Mouse (Mus musculus) lung, postnatal 36 days (tissue): ENCODE results near the gene Clrn2.
"Not testable (repeated sequence)": the region's sequence is repeated elsewhere in the genome, so short reads cannot be mapped to it uniquely, and the experiment has no call there.

ENCODE experiments used
- DNase-seq: peaks from one replicate; pipeline ENCODE4 v3.0.0; 2022; ENCODE audit warnings: mixed read lengths

Clrn2 gene

GRCm38 (mm10) chr5:45453451-45453850 lies at the start of gene Clrn2:
TSS of gene Clrn2 (plus strand) at chr5:45453751.
- DNase-seq, result no peak

DNA sequence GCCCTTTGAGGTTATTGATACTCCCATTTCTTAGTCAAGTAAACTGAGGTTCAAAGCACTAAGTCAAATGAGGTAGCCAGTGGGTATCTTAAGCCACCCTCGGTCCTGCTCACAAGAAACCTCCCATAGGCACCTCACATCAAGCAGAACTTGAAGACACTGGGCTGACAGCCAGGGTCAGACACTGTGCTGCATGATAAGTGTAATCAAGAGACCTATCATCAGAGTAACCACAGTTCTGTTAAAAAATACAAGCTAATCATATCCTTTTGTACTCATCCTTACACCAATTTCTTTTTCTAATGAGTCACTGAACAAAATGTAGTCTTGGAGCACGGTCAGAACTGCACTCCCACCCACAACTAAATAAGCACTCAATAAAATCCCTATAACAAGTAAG lies 47.4 kb upstream of the Clrn2 start:
- no peak for DNase-seq

DNA sequence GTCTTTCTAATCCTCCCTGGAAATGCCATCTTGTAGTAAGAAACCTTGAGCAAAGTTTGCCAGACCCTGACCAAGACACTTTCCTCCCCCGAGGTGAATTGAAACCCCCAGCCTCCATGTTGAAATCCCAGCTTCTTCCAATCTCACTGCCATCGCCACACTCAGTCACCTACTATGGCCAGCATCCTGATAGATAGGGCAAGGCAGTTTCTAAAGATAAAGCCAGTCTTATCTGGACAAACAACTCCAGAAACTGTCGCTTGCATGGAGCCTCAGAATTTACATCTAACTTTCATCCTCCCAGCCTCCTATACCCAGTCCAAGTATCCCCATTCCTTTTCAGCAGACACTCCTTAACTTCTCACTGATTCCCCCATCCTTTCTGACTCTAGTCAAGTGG lies 37.1 kb upstream of the Clrn2 start:
- no peak for DNase-seq

DNA sequence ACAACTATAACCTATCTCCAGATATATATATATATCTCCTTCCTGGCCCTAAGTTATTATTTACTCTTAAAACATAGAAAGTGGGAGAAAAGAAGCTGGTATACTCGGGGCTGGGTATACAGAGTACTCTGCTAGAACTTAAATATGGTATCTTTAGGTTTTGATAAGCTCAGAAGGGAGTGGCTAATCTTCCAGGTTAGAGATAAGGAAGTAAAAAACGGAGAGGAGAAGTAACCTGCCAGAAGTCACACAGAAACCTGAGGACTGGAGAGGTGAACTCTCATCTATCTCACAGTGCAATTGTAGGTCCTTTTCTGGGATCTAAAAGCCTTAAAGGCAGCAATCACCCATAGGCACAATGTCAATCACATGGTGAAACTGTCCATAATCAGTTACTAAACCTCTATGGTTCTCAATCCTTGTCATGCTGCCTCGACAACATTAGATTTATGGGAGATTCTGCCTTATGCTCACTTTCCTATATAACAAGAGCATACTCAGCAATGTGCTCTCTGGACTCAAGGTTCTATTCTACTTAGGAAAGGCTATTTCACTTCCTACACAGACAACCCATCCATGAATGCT lies 35.6 kb upstream of the Clrn2 start:
- DNase-seq, result no peak

GRCm38 (mm10) chr5:45419841-45420638 lies 33.5 kb upstream of the Clrn2 start:
- no peak for DNase-seq

- DNase-seq, result no peak
Measured at GRCm38 (mm10) chr5:45421881-45422844, 31.4 kb upstream of the Clrn2 start.

- peak; percentile 48 for DNase-seq
Measured at GRCm38 (mm10) chr5:45424021-45424886, 29.3 kb upstream of the Clrn2 start.

DNA sequence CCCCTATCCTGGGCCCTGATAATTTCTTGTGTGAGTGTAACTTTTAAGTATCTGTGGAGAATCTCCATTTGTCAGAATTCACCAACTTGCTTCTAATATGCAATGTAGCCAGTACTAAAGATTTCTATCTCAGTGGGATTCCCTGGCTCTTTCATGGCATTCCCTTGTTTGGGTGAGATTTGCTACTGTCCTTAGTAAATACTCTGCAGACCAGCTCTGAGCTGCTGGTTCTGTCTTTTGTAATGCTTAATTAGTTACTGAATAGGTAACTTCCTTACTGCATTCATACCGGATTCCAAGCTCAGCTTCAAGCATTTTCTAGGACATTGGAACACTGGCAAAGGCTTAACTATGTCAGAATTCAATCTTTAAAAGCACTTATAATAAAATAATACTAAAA lies 27.8 kb upstream of the Clrn2 start:
- DNase-seq, result not testable (repeated sequence)

DNA sequence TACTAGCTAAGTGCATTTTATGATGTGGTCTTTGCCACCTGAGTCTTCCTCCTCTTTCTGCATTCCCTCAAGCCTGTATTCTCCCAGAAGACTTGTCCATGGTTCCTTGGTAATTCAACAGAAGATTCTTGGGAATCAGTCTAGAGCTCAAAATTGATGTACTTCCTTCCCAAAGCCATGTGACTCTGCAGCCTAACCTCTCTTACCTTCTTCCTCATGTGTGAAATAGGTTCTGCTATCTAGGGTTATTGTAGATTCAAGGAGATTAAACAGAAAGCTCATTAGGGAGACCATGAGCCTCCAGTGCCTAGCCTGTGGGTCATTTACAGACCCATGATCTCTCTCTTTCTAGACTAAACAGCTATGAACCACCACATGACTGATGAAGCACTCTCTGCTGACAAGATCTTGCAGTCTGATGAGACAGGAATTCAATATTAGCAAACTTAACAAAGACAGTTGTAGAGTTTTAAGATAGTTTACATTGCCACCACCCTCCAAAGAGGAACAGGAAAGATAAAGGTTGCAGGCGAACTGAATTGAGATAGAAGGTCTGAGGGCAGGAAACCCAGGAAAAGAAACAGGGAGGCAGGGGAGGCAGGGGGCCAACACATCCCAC lies 27.0 kb upstream of the Clrn2 start:
- no peak for DNase-seq

- DNase-seq, result no peak
Measured at GRCm38 (mm10) chr5:45427891-45428290, 25.7 kb upstream of the Clrn2 start.

DNA sequence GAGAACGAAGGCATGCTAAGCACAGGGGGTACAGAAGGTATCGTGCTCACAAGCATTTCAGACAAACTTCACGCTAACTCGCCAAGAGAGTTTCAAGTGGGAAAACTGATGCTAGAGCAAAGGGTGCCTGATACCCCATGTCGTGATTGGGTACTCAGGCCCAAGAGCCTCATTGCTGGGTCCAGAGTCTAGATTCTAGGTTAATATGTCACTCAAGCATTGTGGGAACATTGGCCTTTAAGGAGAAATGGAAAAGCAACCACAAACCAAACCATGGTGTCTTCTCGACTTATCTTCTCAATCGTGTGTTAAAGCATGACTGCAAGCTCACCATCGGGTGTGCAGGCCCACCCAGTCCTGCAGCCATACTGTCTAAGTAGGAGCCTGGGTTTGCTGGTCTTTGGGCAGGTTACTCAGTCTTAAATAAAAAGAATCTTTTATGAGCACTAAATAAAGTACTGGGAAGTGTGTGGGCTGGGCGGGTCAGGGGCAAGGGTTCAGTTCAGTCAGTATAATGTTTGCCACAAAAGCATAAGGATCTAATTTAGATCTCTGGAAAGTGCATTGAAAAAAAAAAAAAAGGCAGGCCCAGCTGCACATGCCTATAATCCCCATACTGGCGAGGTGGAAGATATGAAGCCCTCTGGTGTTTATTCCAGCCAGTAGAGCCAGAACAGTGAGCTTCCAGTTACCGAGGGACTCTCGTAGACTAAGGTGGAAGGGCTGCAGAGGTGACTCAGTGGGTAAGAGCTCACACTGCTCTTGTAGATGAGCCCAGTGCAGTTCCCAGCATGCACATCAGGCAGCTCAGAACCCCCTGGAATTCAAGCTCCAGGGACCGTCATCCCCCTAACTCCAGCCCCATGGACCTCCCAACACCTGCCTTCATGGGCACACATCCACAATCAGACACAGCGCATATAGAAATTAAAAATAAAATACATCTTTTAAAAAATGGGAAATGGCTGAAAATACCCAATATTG lies 17.3 kb upstream of the Clrn2 start:
- DNase-seq, result no peak

GRCm38 (mm10) chr5:45437826-45438225 lies 15.7 kb upstream of the Clrn2 start:
- no peak for DNase-seq

- DNase-seq, result no peak
Measured at GRCm38 (mm10) chr5:45438301-45438700, 15.2 kb upstream of the Clrn2 start.

- no peak for DNase-seq
Measured at GRCm38 (mm10) chr5:45441124-45441523, 12.4 kb upstream of the Clrn2 start.

GRCm38 (mm10) chr5:45441745-45442144 lies 11.8 kb upstream of the Clrn2 start:
- DNase-seq, result no peak

DNA sequence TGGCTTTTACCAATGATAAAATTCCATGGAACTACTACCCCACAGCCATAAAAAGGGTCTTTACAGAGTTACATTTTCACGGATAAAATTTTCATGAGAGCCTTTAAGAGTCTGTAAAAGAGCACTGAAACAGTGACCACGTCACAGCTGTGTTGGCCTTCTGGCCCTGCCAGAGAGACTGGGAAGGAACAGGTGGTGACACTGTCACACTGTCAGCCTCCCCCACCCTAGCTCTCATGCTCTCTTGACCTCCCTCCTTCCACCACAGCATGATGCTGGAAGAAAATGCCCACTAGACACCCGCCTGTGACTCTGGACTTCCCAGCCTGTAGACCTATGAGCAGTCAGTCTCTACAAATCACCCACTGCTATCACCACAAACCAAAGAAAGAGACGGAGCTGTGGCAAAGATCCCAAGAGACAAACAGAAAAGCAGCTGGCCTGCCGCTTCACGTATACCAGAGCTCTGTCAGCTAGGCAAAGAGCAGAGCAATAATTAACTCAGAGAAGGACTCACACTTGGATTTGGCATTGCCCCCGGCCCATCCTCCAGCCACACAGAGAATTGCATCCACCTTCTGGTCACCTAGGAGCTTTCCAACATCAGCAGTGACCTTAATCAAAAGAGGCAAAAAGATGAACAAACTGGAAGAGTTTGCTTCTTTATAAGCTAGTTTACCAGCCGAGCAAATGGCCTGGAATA lies 9.3 kb upstream of the Clrn2 start:
- no peak for DNase-seq

GRCm38 (mm10) chr5:45448676-45449075 lies 4.9 kb upstream of the Clrn2 start:
- peak; percentile 7 for DNase-seq

- DNase-seq, result no peak
Measured at GRCm38 (mm10) chr5:45449206-45449605, 4.3 kb upstream of the Clrn2 start.

- peak; percentile 99 for DNase-seq
Measured at GRCm38 (mm10) chr5:45449831-45450716, 3.5 kb upstream of the Clrn2 start, which contains the start of gene Qdpr. TSS of gene Qdpr (minus strand) at chr5:45450236.
